Mouse (Mus musculus) heart, postnatal 0 days (tissue): Measurements from ENCODE around the gene Trim63.

Experiments used
- CTCF ChIP-seq: IDR thresholded peaks from 2 replicates; pipeline ENCODE4 v1.5.1; 2016; ENCODE audit warnings: antibody characterized with exemption, control low read depth, low read depth
- EP300 ChIP-seq: IDR thresholded peaks from 2 replicates; pipeline ENCODE4 v1.6.1; 2016; ENCODE audit warnings: antibody characterized with exemption, low read depth

GRCm38 (mm10) chr4:134312341-134312740 is 2.6 kb upstream of the Trim63 start:
- TF ChIP-seq EP300 (no peak), CTCF (no peak)
